Mouse (Mus musculus) cortical plate, adult 2 months (tissue): ENCODE data around the gene Kcnj10.

Source experiments
- CTCF ChIP-seq: fragments of 200-500 bp; IDR thresholded peaks from 2 replicates; pipeline ENCODE4 v1.5.1; 2011; ENCODE audit warnings: mild to moderate bottlenecking, control low read depth, low read length; ENCODE audit not compliant: insufficient read depth; ENCODE audit errors: extremely low read depth
- POLR2A ChIP-seq: fragments of 200-500 bp; IDR thresholded peaks from 2 replicates; pipeline ENCODE4 v1.6.1; 2011; ENCODE audit warnings: mild to moderate bottlenecking, low read length, control low read depth; ENCODE audit not compliant: insufficient read depth; ENCODE audit errors: extremely low read depth

GRCm38 (mm10) chr1:172396996-172397752, 56.2 kb downstream of the Kcnj10 start:
- TF ChIP-seq POLR2A: no peak
- no peak for TF ChIP-seq CTCF
